Mouse (Mus musculus): Measurements from ENCODE around the gene Hnf4a. TPM values are rescaled to one million over a fixed set of nuclear protein-coding genes. Genes with fewer than 3 reads are reported as not detected.
"Not testable (repeated sequence)": the region's sequence is repeated elsewhere in the genome, so short reads cannot be mapped to it uniquely, and the experiment has no call there.

Hnf4a gene
- polyA plus RNA-seq, 1 experiment from 2014 or later, result 24.2 TPM

GRCm38 (mm10) chr2:163616652-163617227 lies 110.1 kb downstream of the Hnf4a start:
- ATAC-seq (ENCODE audit: low FRiP score, low TSS enrichment), result no peak
- H3K27me3 ChIP-seq (ENCODE audit: control insufficient read depth, insufficient read depth, low read length), result no peaks in the 10 kb centered on the region
- H3K27ac ChIP-seq (replicated peaks), result no peak overlapping the region
- H3K4me3 ChIP-seq (ENCODE audit: low read depth, low read length), result no peak overlapping the region
- no peak for DNase-seq (ENCODE audit: low spot score)
- no peaks in the 10 kb centered on the region for H3K4me1 ChIP-seq (replicated peaks; ENCODE audit: control insufficient read depth, insufficient read depth)
- no peak overlapping the region for H3K4me2 ChIP-seq (replicated peaks; ENCODE audit: low read depth)
- TF ChIP-seq EP300 (optimal IDR thresholded peaks at IDR 0.05), result no peak
- no peak for TF ChIP-seq CTCF (IDR thresholded peaks at IDR 0.05; ENCODE audit: low read depth)
- WGBS, result 74% methylated on average over 3 of the region's 3 CpGs
- no peaks in the 10 kb centered on the region for H3K9me3 ChIP-seq (ENCODE audit: control insufficient read depth, low read length)
- no peak overlapping the region for H3K9ac ChIP-seq (ENCODE audit: low read length)
- H3K36me3 ChIP-seq (ENCODE audit: control insufficient read depth, insufficient read depth, low read length), result peaks cover 13% of the 10 kb centered on the region

- peaks cover 13% of the 10 kb centered on the region for H3K36me3 ChIP-seq (ENCODE audit: control insufficient read depth, insufficient read depth, low read length)
- 71% methylated on average over 3 of the region's 3 CpGs for WGBS
- H3K4me3 ChIP-seq (ENCODE audit: low read depth, low read length), result no peak overlapping the region
- TF ChIP-seq EP300 (optimal IDR thresholded peaks at IDR 0.05) (no peak), CTCF (IDR thresholded peaks at IDR 0.05; ENCODE audit: low read depth) (no peak)
- no peak overlapping the region for H3K27ac ChIP-seq (replicated peaks)
- DNase-seq (ENCODE audit: low spot score), result no peak
- no peaks in the 10 kb centered on the region for H3K9me3 ChIP-seq (ENCODE audit: control insufficient read depth, low read length)
- no peaks in the 10 kb centered on the region for H3K27me3 ChIP-seq (ENCODE audit: control insufficient read depth, insufficient read depth, low read length)
- H3K4me2 ChIP-seq (replicated peaks; ENCODE audit: low read depth), result no peak overlapping the region
- ATAC-seq (ENCODE audit: low FRiP score, low TSS enrichment), result no peak
- no peaks in the 10 kb centered on the region for H3K4me1 ChIP-seq (replicated peaks; ENCODE audit: control insufficient read depth, insufficient read depth)
- no peak overlapping the region for H3K9ac ChIP-seq (ENCODE audit: low read length)
These were observed 110.7 kb downstream of the Hnf4a start for GRCm38 (mm10) chr2:163617232-163617863.

GRCm38 (mm10) chr2:163617874-163618273 lies 111.3 kb downstream of the Hnf4a start:
- Histone ChIP-seq H3K4me1 (replicated peaks; ENCODE audit: control insufficient read depth, insufficient read depth) (no peaks in the 10 kb centered on the region), H3K27me3 (ENCODE audit: control insufficient read depth, insufficient read depth, low read length) (no peaks in the 10 kb centered on the region), H3K27ac (replicated peaks) (no peak overlapping the region), H3K4me3 (ENCODE audit: low read depth, low read length) (no peak overlapping the region), H3K36me3 (ENCODE audit: control insufficient read depth, insufficient read depth, low read length) (peaks cover 13% of the 10 kb centered on the region), H3K4me2 (replicated peaks; ENCODE audit: low read depth) (no peak overlapping the region), H3K9ac (ENCODE audit: low read length) (no peak overlapping the region), H3K9me3 (ENCODE audit: control insufficient read depth, low read length) (no peaks in the 10 kb centered on the region)
- DNase-seq (ENCODE audit: low spot score), result no peak
- WGBS, result 94% methylated on average over 4 of the region's 4 CpGs
- no peak for TF ChIP-seq EP300 (optimal IDR thresholded peaks at IDR 0.05)
- TF ChIP-seq CTCF (IDR thresholded peaks at IDR 0.05; ENCODE audit: low read depth), result no peak
- no peak for ATAC-seq (ENCODE audit: low FRiP score, low TSS enrichment)

- H3K27ac ChIP-seq (replicated peaks), result no peak overlapping the region
- H3K27me3 ChIP-seq (ENCODE audit: control insufficient read depth, insufficient read depth, low read length), result no peaks in the 10 kb centered on the region
- DNase-seq (ENCODE audit: low spot score), result no peak
- 53% methylated on average over 8 of the region's 8 CpGs for WGBS
- H3K4me1 ChIP-seq (replicated peaks; ENCODE audit: control insufficient read depth, insufficient read depth), result no peaks in the 10 kb centered on the region
- H3K9me3 ChIP-seq (ENCODE audit: control insufficient read depth, low read length), result no peaks in the 10 kb centered on the region
- H3K9ac ChIP-seq (ENCODE audit: low read length), result no peak overlapping the region
- H3K4me2 ChIP-seq (replicated peaks; ENCODE audit: low read depth), result no peak overlapping the region
- H3K4me3 ChIP-seq (ENCODE audit: low read depth, low read length), result no peak overlapping the region
- peak; percentile 77; the same call in 1 of the 2 replicates for ATAC-seq (ENCODE audit: low FRiP score, low TSS enrichment)
- peaks cover 22% of the 10 kb centered on the region for H3K36me3 ChIP-seq (ENCODE audit: control insufficient read depth, insufficient read depth, low read length)
- TF ChIP-seq EP300 (optimal IDR thresholded peaks at IDR 0.05) (peak; percentile 29), CTCF (IDR thresholded peaks at IDR 0.05; ENCODE audit: low read depth) (no peak)
These were observed 113.8 kb downstream of the Hnf4a start for GRCm38 (mm10) chr2:163620451-163620850.

GRCm38 (mm10) chr2:163621401-163621800 lies 114.8 kb downstream of the Hnf4a start:
- not testable (repeated sequence) for H3K4me2 ChIP-seq (replicated peaks; ENCODE audit: low read depth); ATAC-seq (ENCODE audit: low FRiP score, low TSS enrichment); H3K4me3 ChIP-seq (ENCODE audit: low read depth, low read length); H3K27me3 ChIP-seq (ENCODE audit: control insufficient read depth, insufficient read depth, low read length); H3K9me3 ChIP-seq (ENCODE audit: control insufficient read depth, low read length); H3K27ac ChIP-seq (replicated peaks); H3K4me1 ChIP-seq (replicated peaks; ENCODE audit: control insufficient read depth, insufficient read depth); DNase-seq (ENCODE audit: low spot score); H3K9ac ChIP-seq (ENCODE audit: low read length)
- 89% methylated on average over 3 of the region's 3 CpGs for WGBS
- H3K36me3 ChIP-seq (ENCODE audit: control insufficient read depth, insufficient read depth, low read length), result peaks cover 31% of the 10 kb centered on the region

Other genes with a start within 250 kb of the Hnf4a start
- 13.6 and 13.9 TPM in 2 replicates for gene Jph2, start 108.8 kb upstream of the Hnf4a start, polyA plus RNA-seq (2015; fragmentation: Nextera tagmentation; extraction: Ambion mirVana)
- gene Oser1, start 82.1 kb upstream of the Hnf4a start, polyA plus RNA-seq (2015; fragmentation: Nextera tagmentation; extraction: Ambion mirVana), result 79.8 and 81.4 TPM in 2 replicates
- 1.9 and 2.7 TPM in 2 replicates for gene Gdap1l1, start 68.3 kb upstream of the Hnf4a start, polyA plus RNA-seq (2015; fragmentation: Nextera tagmentation; extraction: Ambion mirVana)
- gene Fitm2, start 34.2 kb upstream of the Hnf4a start, polyA plus RNA-seq (2015; fragmentation: Nextera tagmentation; extraction: Ambion mirVana), result 11.2 TPM in 2 replicates
- 0.23 and 0.40 TPM in 2 replicates for gene R3hdml, start 14.5 kb upstream of the Hnf4a start, polyA plus RNA-seq (2015; fragmentation: Nextera tagmentation; extraction: Ambion mirVana)
- 19.9 and 20.8 TPM in 2 replicates for gene Ttpal, start 95.5 kb downstream of the Hnf4a start, polyA plus RNA-seq (2015; fragmentation: Nextera tagmentation; extraction: Ambion mirVana)
- 35.8 and 36.4 TPM in 2 replicates for gene Serinc3, start 138.3 kb downstream of the Hnf4a start, polyA plus RNA-seq (2015; fragmentation: Nextera tagmentation; extraction: Ambion mirVana)
- gene Pkig, start 151.6 kb downstream of the Hnf4a start, polyA plus RNA-seq (2015; fragmentation: Nextera tagmentation; extraction: Ambion mirVana), result 60.9 and 66.3 TPM in 2 replicates
- 9.7 and 13.6 TPM in 2 replicates for gene Ada, start 243.4 kb downstream of the Hnf4a start, polyA plus RNA-seq (2015; fragmentation: Nextera tagmentation; extraction: Ambion mirVana)

Data from stomach, postnatal 0 days (tissue).